Mouse (Mus musculus) cerebellum, adult (tissue): ENCODE results near the gene Ptpn4.
A peak's percentile ranks its signal among the peaks of the same experiment; 100 is the strongest.

ENCODE experiments used
- ATAC-seq: cut with Nextera tagmentation; 2 replicates; pipeline ENCODE4 v1.9.2; 2017; ENCODE audit warnings: mild to moderate bottlenecking, moderate library complexity, mixed read lengths; ENCODE audit not compliant: insufficient number of reproducible peaks, low FRiP score, low TSS enrichment

Ptpn4 gene

GRCm38 (mm10) chr1:119837035-119837751 is at the start of gene Ptpn4:
Gene Ptpn4, minus strand, starts transcription at chr1:119837613.
- peak; percentile 97 for ATAC-seq

- no peak for ATAC-seq
Measured at GRCm38 (mm10) chr1:119886320-119886719, 48.9 kb upstream of the Ptpn4 start.

- no peak for ATAC-seq
Measured at GRCm38 (mm10) chr1:119884272-119884671, 46.9 kb upstream of the Ptpn4 start.

DNA sequence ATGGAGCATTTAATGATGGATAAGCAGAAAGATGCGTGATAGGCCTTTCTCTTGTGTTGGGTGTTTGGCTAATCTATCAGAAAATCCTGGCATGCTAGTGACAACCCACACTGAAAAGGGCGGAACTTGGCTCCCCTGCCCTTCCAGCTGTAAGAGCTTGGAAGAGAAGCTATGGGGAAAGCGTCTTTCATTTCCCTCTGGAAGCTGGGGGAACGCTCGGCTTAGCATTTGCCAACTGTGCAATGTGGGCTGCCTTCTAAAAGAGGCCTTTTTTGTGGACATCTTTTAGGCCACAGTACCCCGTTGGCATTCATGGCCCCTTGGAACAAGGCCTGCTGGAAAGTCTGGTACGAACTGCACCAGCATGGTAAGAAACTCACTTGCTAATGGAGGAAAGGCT is 41.5 kb upstream of the Ptpn4 start:
- 0 out of 2 replicates have a peak, but pooled peaks have one; percentile 26 for ATAC-seq

- no peak for ATAC-seq
Measured at GRCm38 (mm10) chr1:119877469-119877868, 40.1 kb upstream of the Ptpn4 start.

DNA sequence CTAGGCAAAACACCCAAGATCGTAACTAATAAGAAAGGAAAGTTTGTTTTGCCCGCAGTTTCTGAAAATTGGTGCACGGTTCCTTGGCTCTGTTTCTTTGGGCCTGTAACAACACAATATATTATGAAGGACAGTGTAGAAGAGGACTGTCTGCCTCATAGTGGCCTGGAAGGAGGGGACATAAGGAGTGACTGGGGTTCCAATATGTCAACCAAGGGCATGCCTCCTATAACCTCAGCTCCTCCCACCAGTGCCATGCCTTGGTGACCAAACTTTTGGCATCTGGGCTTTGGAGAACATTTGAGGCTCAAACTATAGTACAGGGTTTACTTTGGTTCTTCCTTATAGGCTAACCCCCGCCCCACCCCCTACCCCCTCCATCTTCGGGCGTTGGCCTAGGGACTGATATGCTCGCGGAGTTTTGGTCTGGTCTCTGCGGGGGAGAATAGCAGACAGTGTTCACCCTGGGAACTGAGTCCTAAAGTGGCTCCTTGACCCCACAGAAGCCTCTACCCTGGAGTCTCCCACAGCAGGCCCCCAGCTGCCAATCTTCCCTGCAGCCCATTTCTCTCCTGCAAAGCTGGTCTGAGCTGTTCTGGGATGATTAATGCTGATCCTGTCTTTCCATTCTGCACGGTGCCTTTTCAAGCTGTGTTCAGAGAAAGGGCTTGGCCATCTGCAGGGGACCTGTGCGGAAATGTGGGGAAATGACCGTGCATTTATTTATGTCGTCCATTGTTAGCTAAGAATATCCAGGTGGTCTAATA is 31.2 kb upstream of the Ptpn4 start:
- no peak for ATAC-seq

- ATAC-seq = no peak
Measured at GRCm38 (mm10) chr1:119867300-119867699, 29.9 kb upstream of the Ptpn4 start.

DNA sequence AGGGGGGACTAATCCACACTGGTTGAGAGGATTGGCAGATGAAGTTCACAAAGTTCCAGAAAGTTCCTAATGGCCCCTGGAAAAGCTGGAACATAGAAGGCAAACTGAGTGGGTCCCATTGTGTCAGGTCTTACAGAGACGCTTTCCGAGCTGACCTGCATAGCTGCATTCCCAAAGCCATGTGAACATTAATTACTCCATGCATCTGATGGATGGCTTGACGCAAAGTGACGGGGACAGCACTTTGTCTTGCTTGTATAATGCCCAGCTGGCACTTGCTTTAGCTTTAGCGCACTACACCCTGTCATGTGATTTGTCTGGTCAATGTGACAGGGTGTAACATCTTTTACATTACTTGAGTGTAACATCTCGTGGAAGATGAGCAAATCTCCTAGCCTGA is 27.9 kb upstream of the Ptpn4 start:
- no peak for ATAC-seq

GRCm38 (mm10) chr1:119863507-119864296 is 26.3 kb upstream of the Ptpn4 start:
- ATAC-seq = no peak

GRCm38 (mm10) chr1:119859566-119859965 is 22.2 kb upstream of the Ptpn4 start:
- ATAC-seq = no peak

- no peak for ATAC-seq
Measured at GRCm38 (mm10) chr1:119852980-119853379, 15.6 kb upstream of the Ptpn4 start.

GRCm38 (mm10) chr1:119852339-119852738 is 14.9 kb upstream of the Ptpn4 start:
- ATAC-seq = no peak

DNA sequence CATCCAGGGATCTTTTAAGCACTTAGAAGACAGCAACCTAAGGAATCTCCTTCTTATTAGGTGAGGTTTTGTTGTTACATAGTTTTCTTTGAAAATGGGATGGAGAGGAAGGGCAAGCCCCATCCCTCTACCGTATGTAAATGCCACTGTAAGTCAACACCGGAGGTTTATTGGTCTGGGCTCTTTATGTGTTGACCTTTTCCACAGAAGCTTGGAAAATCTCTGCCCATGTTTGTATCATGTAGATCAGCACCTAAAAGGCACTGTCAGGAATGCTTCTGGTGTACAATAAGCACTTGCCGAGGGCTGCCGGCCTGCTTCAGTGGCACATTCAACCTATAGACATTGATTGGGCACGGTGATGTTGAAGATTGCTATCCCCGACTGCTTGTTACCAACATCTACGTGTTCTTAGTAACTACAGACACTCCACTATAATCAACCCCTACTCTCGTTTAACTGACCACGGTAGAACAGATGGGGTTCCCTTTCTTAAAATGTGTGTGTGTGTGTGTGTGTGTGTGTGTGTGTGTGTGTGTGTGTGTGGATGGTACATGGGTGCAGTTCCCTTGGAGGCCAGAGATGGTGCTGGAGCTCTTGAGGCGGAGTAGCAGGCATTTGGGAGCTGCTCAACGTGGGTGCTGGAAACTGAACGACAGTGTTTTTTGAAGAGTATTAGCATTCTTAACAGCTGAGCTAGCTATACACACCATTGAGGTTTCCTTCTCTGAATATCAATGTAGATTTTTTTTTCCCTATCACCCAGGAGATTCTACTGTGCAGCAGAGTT is 11.9 kb upstream of the Ptpn4 start:
- no peak for ATAC-seq

GRCm38 (mm10) chr1:119845321-119845720 is 7.9 kb upstream of the Ptpn4 start:
- ATAC-seq = no peak

DNA sequence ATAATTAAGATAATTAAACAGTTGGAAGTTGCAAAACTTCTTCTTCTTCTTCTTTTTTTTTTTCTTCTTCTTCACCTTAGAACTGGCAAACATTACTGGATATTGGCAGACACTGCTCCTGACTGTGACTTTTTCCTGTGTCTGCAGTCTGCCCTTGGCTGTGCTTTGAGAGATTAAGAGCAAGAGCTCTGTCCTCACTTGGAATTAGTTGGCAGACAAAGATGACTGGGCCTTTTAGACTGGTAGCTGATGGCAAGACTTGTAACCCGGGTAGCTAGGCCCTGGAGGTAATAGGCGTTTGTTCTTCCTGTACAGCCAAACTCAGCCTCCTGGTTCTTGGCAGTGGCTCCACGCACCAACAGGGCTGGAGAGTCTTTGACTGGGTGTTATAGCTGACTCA is 5.7 kb upstream of the Ptpn4 start:
- no peak for ATAC-seq

- no peak for ATAC-seq
Measured at GRCm38 (mm10) chr1:119838241-119838640, 828 bp upstream of the Ptpn4 start.

GRCm38 (mm10) chr1:119836479-119837015 is 866 bp downstream of the Ptpn4 start:
- ATAC-seq = peak; percentile 15

DNA sequence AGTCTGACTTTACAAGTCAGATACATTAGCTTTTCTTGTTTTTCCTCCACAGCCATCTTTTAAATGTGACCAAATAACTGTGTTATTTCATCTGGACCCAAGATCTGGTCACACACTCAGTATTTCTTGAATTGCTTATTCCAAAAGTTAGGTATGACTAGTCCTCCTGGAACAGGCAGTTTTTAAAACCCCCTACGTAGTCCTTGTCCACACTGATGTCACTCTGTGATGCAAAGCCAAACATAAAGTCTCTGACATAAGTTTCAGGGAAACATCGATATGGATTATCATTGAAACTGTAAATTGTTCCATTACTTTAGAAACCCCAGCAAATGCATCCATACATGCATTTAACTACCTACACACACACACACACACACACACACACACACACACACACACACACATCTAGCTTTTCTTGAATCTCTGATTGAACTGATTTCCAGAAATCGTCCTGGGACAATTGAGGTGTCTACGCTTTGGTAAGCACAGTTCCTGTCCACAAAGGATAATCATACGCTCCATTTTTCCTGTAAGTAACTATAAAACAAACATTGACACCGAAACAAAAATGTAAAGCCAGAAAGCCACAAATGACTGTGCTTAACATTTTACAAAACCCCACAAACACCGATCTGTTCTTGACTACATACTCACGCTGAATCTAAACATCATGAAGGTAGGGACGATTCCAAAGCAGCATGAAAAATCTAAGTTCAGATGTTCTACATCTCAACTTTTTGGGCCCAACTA is 1.5 kb downstream of the Ptpn4 start:
- no peak for ATAC-seq

GRCm38 (mm10) chr1:119828160-119828559 is 9.3 kb downstream of the Ptpn4 start:
- no peak for ATAC-seq
